Mouse (Mus musculus) lung, embryonic 15.5 days (tissue): ENCODE measurements at regions not wholly inside any gene's neighbourhood (a gene's known extent, or its start where the extent isn't known, plus 50 kb on each side); places are given as distances from the start of the nearest gene placed in this dataset.

ENCODE experiments used
- ATAC-seq: fragments of 200-750 bp; cut with Nextera tagmentation; 2 replicates; pipeline ENCODE4 v1.8.0; 2017; ENCODE audit warnings: moderate number of reproducible peaks, borderline replicate concordance; ENCODE audit not compliant: low FRiP score, low TSS enrichment; ENCODE audit errors: extremely low read depth
- H3K27ac ChIP-seq: fragments of 300-500 bp; sonication (generic); 2 replicates; pipeline ENCODE4 v1.5.1; 2015; ENCODE audit warnings: moderate library complexity, mild to moderate bottlenecking, inconsistent platforms
- H3K27me3 ChIP-seq: fragments of 300-500 bp; sonication (generic); 2 replicates; pipeline ENCODE4 v1.6.1; 2015; ENCODE audit warnings: inconsistent platforms
- H3K36me3 ChIP-seq: fragments of 300-500 bp; sonication (generic); 2 replicates; pipeline ENCODE4 v1.6.1; 2015; ENCODE audit warnings: inconsistent platforms
- H3K4me1 ChIP-seq: fragments of 300-500 bp; sonication (generic); 2 replicates; pipeline ENCODE4 v1.6.1; 2015; ENCODE audit warnings: inconsistent platforms
- H3K4me2 ChIP-seq: fragments of 300-500 bp; sonication (generic); 2 replicates; pipeline ENCODE4 v1.6.1; 2015; ENCODE audit warnings: inconsistent platforms, mild to moderate bottlenecking, moderate library complexity
- H3K4me3 ChIP-seq: fragments of 300-500 bp; sonication (generic); 2 replicates; pipeline ENCODE4 v1.5.1; 2015; ENCODE audit warnings: mild to moderate bottlenecking, inconsistent platforms
- H3K9ac ChIP-seq: fragments of 300-500 bp; sonication (generic); 2 replicates; pipeline ENCODE4 v1.6.1; 2015; ENCODE audit warnings: inconsistent platforms
- H3K9me3 ChIP-seq: fragments of 300-500 bp; sonication (generic); 2 replicates; pipeline ENCODE4 v1.6.1; 2016; ENCODE audit warnings: inconsistent platforms
- WGBS: fragments of 180-500 bp; shearing (Covaris S2); methylation state at CpG from one replicate; pipeline ENCODE4 v1.1.7; 2015; 5-methylcytosine and 5-hydroxymethylcytosine counted together

DNA sequence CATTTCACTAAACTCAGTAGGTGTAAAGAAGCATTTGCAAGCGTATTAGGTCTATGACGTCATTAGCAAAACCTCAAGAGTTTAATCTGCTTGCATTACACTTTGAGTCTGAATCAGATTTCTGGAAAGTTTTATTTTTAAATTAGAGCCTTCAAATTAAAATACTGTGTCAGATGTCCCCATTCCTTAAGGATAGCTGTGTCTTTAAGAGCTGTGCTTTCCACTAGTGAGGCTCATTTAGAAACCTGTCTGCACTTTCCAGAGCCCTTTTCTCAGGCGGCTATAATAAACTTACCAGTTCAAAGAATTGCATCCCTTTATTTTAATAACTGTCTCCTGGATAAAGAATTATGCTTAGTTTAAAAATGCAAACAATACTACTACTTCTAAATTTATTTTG is 285.0 kb downstream of the Gpd2 start:
- H3K4me3 ChIP-seq: no peak overlapping the region
- no peak for ATAC-seq

DNA sequence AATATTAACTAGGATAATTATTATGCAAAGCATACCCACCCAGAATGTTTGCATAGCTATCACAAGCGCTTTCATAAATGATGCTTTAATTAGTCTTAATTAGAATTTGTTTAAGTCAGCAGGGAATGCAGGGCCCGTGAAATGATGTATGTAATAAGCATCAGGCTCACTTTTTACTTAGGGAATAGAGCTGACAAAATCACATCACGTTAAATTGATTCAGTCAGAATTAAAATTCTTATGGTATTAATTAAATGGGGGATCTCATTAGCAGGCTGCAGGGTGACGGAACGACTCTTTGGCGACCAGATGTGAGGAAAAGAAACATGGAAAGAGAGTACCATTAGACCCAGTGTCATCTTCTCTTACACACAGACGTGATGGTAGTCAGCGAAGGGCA is 285.5 kb downstream of the Gpd2 start:
- no peak overlapping the region for H3K4me2 ChIP-seq
- no peaks in the 10 kb centered on the region for H3K27me3 ChIP-seq
- H3K9me3 ChIP-seq: no peaks in the 10 kb centered on the region
- no peak overlapping the region for H3K27ac ChIP-seq
- H3K4me3 ChIP-seq: no peak overlapping the region
- ATAC-seq: no peak
- H3K36me3 ChIP-seq: no peaks in the 10 kb centered on the region
- H3K9ac ChIP-seq: no peak overlapping the region
- no peaks in the 10 kb centered on the region for H3K4me1 ChIP-seq
- 81% methylated on average over 8 of the region's 8 CpGs for WGBS

More for the DNA sequence above, 285.0 kb downstream of the Gpd2 start:
- Histone ChIP-seq H3K36me3 (no peaks in the 10 kb centered on the region), H3K27me3 (no peaks in the 10 kb centered on the region), H3K9me3 (no peaks in the 10 kb centered on the region), H3K4me2 (no peak overlapping the region), H3K9ac (no peak overlapping the region), H3K4me1 (no peaks in the 10 kb centered on the region), H3K27ac (no peak overlapping the region)
- WGBS: 82% methylated on average over 3 of the region's 3 CpGs

DNA sequence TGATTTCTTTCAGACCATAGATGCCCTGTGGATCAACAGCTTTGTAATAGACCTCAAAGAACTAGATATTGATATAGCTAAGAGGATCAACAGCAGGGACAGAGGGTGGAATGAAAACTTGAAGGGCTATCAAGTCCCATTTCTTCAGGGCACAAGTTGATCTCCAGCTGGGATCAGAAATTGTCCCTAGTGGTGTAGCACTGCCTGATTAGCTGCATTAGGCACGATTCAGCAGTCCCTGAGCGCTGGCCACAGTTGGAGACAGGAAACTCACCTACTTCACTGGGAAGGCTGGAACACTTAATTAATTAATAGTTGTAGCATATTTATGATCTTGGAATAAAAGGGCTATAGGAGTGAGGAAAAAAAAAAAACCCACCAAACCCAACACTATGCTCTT is 290.5 kb downstream of the Gpd2 start:
- Histone ChIP-seq H3K4me2 (no peak overlapping the region), H3K4me1 (no peaks in the 10 kb centered on the region), H3K9me3 (no peaks in the 10 kb centered on the region), H3K27ac (no peak overlapping the region), H3K27me3 (no peaks in the 10 kb centered on the region), H3K4me3 (no peak overlapping the region), H3K36me3 (no peaks in the 10 kb centered on the region), H3K9ac (no peak overlapping the region)
- ATAC-seq: no peak
- 60% methylated on average over 2 of the region's 2 CpGs for WGBS

DNA sequence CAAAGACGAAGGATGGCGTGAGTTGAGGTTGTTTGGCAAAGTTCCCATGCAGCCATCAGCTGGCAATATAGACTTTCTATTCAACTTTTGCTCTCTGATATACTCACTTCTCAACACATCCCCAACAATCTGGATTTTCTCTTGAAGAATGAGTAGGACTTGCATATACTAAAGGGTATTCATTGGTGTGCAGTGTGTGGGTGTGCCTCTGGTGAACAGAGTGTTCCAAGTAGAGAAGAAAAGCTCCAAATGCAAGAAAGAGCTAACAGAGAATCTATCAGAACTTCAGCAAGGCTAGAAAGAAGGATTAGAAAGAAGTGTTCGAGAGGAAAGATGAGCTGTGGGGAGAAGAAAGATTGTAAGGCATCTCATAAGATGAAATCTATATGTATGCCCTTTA is 302.4 kb downstream of the Gpd2 start:
- no peak overlapping the region for H3K27ac ChIP-seq
- 78% methylated on average over 3 of the region's 3 CpGs for WGBS
- no peak overlapping the region for H3K9ac ChIP-seq
- no peak overlapping the region for H3K4me2 ChIP-seq
- H3K4me1 ChIP-seq: no peaks in the 10 kb centered on the region
- H3K4me3 ChIP-seq: no peak overlapping the region
- H3K27me3 ChIP-seq: no peaks in the 10 kb centered on the region
- H3K36me3 ChIP-seq: no peaks in the 10 kb centered on the region
- no peak for ATAC-seq
- H3K9me3 ChIP-seq: no peaks in the 10 kb centered on the region

DNA sequence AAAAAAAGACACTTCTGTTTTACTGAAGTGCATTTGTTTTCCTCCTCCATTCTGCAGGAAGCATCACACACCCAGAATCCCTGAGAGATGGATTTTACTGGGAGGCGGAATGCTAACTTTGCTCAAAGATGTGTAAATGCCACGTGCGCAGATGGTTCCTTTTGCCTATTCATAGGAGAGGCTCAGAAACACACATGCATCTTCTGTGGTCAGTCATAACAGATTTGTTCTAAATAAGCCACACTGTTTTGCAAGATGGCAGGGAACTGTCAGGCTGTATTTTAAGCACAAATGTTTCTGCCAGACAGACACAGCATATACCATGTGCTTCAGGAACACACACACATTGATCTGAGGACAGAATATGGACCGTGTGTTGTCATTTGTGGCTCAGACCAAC is 327.8 kb downstream of the Gpd2 start:
- H3K9me3 ChIP-seq: no peaks in the 10 kb centered on the region
- H3K9ac ChIP-seq: no peak overlapping the region
- no peaks in the 10 kb centered on the region for H3K36me3 ChIP-seq
- WGBS: 84% methylated on average over 4 of the region's 4 CpGs
- ATAC-seq: no peak
- no peaks in the 10 kb centered on the region for H3K27me3 ChIP-seq
- H3K4me1 ChIP-seq: no peaks in the 10 kb centered on the region
- no peak overlapping the region for H3K4me2 ChIP-seq
- H3K27ac ChIP-seq: no peak overlapping the region
- H3K4me3 ChIP-seq: no peak overlapping the region

DNA sequence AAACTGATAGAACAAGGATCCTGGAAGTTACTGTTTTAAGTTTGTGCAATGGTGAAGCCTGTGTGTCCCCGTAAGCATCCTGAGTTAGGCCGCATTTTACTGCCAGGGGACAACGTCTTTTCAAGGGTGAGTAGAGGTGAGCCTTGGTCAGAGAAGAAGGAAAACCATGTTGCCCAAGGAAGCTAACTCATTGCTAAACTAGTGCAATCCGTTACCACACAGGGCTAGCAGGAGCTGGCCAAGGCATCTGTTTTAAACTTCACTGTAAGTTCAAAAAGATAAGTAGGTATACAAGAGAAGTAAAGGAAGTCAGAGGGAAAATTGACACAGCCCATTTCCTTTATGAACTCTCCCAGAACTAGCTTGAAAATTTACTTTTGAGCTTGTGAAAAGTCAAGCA is 328.7 kb downstream of the Gpd2 start:
- no peak overlapping the region for H3K9ac ChIP-seq
- no peak overlapping the region for H3K4me2 ChIP-seq
- no peak for ATAC-seq
- H3K27ac ChIP-seq: no peak overlapping the region
- no peaks in the 10 kb centered on the region for H3K9me3 ChIP-seq
- no peaks in the 10 kb centered on the region for H3K4me1 ChIP-seq
- H3K27me3 ChIP-seq: no peaks in the 10 kb centered on the region
- 80% methylated on average over 4 of the region's 4 CpGs for WGBS
- H3K4me3 ChIP-seq: no peak overlapping the region
- H3K36me3 ChIP-seq: no peaks in the 10 kb centered on the region

DNA sequence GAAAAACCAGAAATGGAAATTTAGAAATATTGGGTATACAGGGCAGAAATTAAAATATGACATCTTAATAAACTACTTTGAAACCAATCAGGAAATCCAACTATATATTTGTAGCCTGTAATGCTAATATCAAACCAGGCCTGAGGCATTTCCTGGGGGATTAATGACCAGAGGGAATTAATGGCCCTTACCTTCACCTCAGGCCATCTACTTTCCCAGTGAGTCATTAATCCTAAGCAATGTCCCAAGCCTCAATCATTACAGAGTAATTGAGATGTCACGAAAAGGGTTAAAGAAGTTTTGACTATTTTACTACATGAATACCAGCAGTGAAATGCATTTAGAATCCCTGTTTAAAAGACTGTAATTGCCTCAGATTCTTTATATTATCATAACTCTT is 329.7 kb downstream of the Gpd2 start:
- no peak for ATAC-seq
- no peaks in the 10 kb centered on the region for H3K4me1 ChIP-seq
- no peak overlapping the region for H3K4me2 ChIP-seq
- H3K4me3 ChIP-seq: no peak overlapping the region
- H3K36me3 ChIP-seq: no peaks in the 10 kb centered on the region
- H3K27me3 ChIP-seq: no peaks in the 10 kb centered on the region
- no peaks in the 10 kb centered on the region for H3K9me3 ChIP-seq
- 87% methylated on average over 1 of the region's 1 CpGs for WGBS
- no peak overlapping the region for H3K9ac ChIP-seq
- no peak overlapping the region for H3K27ac ChIP-seq

DNA sequence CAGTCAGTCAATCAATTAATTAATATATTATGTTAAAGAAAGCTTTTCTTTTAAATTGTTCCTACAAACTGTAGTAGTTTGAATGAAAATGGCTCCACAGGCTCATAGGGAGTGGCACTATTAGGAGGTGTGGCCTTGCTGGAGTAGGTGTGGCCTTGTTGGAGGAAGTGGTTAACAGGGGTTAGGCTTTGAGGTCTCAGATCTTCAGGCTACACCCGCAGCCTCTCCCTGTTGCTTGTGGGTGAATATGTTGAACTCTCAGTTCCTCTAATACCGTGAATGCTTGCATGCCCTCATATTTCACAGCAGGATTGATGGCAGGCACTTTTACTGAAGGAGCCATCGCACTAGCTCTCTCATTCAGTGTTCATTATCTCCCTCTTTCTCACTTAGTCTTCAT is 349.6 kb downstream of the Gpd2 start:
- H3K4me1 ChIP-seq: no peaks in the 10 kb centered on the region
- no peak overlapping the region for H3K27ac ChIP-seq
- H3K27me3 ChIP-seq: no peaks in the 10 kb centered on the region
- 84% methylated on average over 3 of the region's 3 CpGs for WGBS
- H3K36me3 ChIP-seq: no peaks in the 10 kb centered on the region
- no peak overlapping the region for H3K4me3 ChIP-seq
- H3K4me2 ChIP-seq: no peak overlapping the region
- H3K9me3 ChIP-seq: no peaks in the 10 kb centered on the region
- H3K9ac ChIP-seq: no peak overlapping the region
- ATAC-seq: no peak

DNA sequence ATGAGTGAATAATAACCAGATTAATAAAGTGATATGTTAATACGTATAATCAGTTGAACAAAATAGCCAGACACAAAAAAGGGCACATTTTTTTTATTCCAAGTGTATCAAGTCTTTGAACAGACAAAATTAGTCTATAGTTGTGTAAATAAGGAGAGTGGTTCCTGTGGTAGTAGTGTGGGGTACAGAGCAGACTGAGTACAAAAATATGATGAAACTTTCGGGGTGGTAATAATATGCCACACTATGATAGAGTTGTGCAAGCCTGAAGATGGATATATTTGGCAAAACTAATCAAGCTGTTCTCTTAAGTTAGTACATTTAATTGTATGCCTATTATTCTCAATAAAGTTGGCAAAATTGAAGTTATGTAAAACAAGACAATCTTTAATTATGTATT is 356.1 kb downstream of the Gpd2 start:
- no peak overlapping the region for H3K4me3 ChIP-seq
- no peaks in the 10 kb centered on the region for H3K9me3 ChIP-seq
- WGBS: 87% methylated on average over 2 of the region's 2 CpGs
- no peak overlapping the region for H3K27ac ChIP-seq
- H3K9ac ChIP-seq: no peak overlapping the region
- no peaks in the 10 kb centered on the region for H3K27me3 ChIP-seq
- H3K4me1 ChIP-seq: no peaks in the 10 kb centered on the region
- ATAC-seq: no peak
- H3K36me3 ChIP-seq: no peaks in the 10 kb centered on the region
- H3K4me2 ChIP-seq: no peak overlapping the region

DNA sequence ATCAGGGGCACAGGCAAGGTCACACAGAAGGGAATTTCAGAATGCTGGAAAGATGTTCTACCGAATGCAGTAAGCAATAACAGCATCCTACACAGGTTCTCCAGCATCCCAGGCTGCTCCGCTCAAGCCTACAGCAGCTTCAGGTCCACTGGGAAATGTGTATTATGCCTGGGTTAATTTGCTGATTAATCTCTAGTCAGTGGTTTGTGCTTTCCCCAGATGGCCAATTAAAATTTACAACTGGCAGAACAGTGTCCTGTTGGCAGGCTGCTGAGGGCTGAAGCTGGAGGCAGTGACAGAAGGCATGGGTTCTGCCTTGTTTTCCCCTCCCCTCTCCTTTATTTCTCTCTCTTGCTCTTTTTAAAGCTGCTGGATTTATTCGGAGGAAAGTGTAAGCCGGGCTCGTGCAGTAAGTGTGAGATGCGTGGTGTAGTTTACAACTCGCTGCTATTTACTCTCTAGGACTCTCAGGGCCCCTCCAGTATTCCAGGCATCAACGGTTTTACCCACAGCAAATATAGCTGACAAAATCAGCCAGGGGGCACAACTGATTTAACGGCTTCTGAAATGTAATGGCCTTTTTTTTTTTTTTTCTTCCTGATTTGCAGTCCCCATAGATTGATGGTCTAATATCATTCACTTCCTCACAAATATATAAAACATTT is 360.4 kb downstream of the Gpd2 start:
- WGBS: 29% methylated on average over 9 of the region's 9 CpGs
- Histone ChIP-seq H3K27me3 (no peaks in the 10 kb centered on the region), H3K36me3 (no peaks in the 10 kb centered on the region), H3K9me3 (no peaks in the 10 kb centered on the region), H3K4me2 (no peak overlapping the region), H3K4me1 (no peaks in the 10 kb centered on the region), H3K9ac (no peak overlapping the region), H3K4me3 (no peak overlapping the region), H3K27ac (no peak overlapping the region)
- no peak for ATAC-seq

DNA sequence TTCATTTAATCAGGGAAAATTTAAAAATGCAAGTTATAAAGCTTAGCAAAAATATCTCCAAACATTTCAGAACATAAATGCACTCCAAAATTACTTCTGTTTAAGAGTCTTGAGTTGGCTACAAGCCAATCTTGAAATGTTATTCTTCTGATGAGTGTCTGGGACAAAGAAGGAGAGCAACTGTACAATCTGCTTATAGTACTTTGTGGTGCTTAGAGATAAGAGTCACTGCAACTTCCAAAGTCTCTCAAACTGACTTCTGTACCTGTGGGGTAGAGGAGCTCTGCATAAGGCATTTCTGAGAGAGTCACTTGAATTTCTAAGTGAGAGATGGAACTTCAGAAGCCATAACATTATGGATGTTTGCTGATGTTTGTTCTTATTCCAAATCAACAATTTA is 374.2 kb downstream of the Gpd2 start:
- H3K36me3 ChIP-seq: no peaks in the 10 kb centered on the region
- no peaks in the 10 kb centered on the region for H3K27me3 ChIP-seq
- H3K4me2 ChIP-seq: no peak overlapping the region
- no peak for ATAC-seq
- no peaks in the 10 kb centered on the region for H3K4me1 ChIP-seq
- H3K27ac ChIP-seq: no peak overlapping the region
- no peak overlapping the region for H3K9ac ChIP-seq
- no peak overlapping the region for H3K4me3 ChIP-seq
- H3K9me3 ChIP-seq: no peaks in the 10 kb centered on the region

DNA sequence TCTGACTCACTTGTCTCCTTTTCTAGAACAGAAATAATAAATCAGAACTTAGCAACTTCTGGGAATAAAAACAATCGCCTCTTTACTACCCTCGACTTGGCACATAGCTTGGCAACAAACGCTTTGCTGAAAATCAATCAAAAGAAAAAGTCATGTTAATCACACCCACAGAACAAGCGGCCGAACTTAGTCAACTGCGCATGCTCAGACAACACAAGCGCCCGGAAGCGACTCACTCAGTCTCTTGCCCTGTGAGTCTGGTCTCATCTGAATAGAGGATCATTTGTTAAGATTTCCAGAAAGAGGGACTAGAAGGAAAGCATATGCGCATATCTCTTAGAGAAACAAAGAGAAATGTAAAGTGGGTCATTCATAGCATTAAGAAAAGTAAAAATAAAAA is 375.8 kb downstream of the Gpd2 start:
- Histone ChIP-seq H3K9me3 (no peaks in the 10 kb centered on the region), H3K9ac (no peak overlapping the region), H3K36me3 (no peaks in the 10 kb centered on the region), H3K27ac (no peak overlapping the region), H3K4me3 (no peak overlapping the region), H3K4me1 (no peaks in the 10 kb centered on the region), H3K27me3 (no peaks in the 10 kb centered on the region), H3K4me2 (no peak overlapping the region)
- 55% methylated on average over 10 of the region's 10 CpGs for WGBS
- no peak for ATAC-seq

DNA sequence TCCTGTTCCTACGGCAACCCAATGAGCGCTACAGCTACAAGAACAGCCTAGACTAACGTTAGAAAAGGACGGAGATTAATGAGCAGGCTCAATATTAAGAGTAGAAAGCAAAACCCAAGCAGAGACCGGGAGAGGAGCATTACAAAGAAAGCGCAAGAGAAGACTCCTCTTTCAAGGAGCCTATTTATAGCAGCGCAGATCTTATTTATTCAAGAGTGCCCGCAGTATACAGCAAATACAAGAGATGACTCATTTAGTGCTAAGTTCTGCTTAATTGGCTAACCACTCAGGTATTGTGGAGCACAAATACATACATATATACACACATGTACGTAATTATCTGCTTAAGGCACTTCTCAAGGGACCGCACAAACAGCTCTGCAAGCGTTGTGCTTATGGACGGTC is 377.2 kb downstream of the Gpd2 start:
- Histone ChIP-seq H3K36me3 (no peaks in the 10 kb centered on the region), H3K4me3 (no peak overlapping the region), H3K27ac (no peak overlapping the region), H3K4me2 (no peak overlapping the region), H3K4me1 (no peaks in the 10 kb centered on the region), H3K27me3 (no peaks in the 10 kb centered on the region), H3K9ac (no peak overlapping the region), H3K9me3 (no peaks in the 10 kb centered on the region)
- ATAC-seq: no peak
- WGBS: 60% methylated on average over 12 of the region's 12 CpGs
